Mouse (Mus musculus) CH12.LX (cell line): ENCODE measurements at regions not wholly inside any gene's neighbourhood (a gene's known extent, or its start where the extent isn't known, plus 50 kb on each side); places are given as distances from the start of the nearest gene placed in this dataset.

Experiments used
- CTCF ChIP-seq, 2 experiments: IDR thresholded peaks in 1 of 2; conservative IDR thresholded peaks in 1 of 2; 2 replicates each; pipeline ENCODE4 v1.5.1; 2011 to 2012; ENCODE audit warnings: low read depth in 2 of 2, low read length in 2 of 2, improper control_type of control experiment in 1 of 2, inconsistent platforms in 1 of 2, mild to moderate bottlenecking in 1 of 2, moderate library complexity in 1 of 2
- SMC3 ChIP-seq: IDR thresholded peaks from 2 replicates; pipeline ENCODE4 v1.6.1; 2011; ENCODE audit warnings: low read depth, low read length, improper control_type of control experiment
- USF1 ChIP-seq: IDR thresholded peaks from 2 replicates; pipeline ENCODE4 v1.6.1; 2014; ENCODE audit warnings: low read depth, mild to moderate bottlenecking, inconsistent platforms, low read length, improper control_type of control experiment
- ZKSCAN1 ChIP-seq: IDR thresholded peaks from 2 replicates; pipeline ENCODE4 v1.6.1; 2012; ENCODE audit warnings: low read depth, inconsistent platforms, low read length, improper control_type of control experiment, borderline replicate concordance
- ZMIZ1 ChIP-seq: IDR thresholded peaks from 2 replicates; pipeline ENCODE4 v1.6.1; 2012; ENCODE audit warnings: low read depth, mild to moderate bottlenecking, inconsistent platforms, low read length, improper control_type of control experiment

DNA sequence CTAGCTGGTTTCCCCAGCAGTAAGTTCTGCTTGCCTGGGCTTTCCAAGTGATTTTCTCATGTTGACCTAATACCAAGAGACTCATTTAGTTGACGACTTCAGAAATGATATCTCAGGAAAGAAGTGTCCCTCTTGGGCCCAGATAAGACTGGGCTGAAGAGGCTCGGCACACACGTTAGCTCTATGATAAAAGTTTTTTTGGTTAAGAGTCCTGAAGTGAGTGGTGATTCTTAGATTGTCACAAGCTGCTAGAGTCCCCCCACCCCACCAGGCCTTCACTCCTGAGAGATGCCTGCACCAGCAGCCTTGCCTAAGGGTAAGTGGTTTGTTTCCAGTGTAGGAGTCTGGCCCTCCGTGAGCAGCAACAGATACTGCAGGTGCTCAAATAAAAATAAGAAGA is 169.4 kb downstream of the Maf start:
- TF ChIP-seq CTCF (conservative IDR thresholded peaks at IDR 0.05 in 1 of 2, IDR thresholded peaks at IDR 0.05 in 1 of 2; ENCODE audit: low read depth in 2 of 2, low read length in 2 of 2) (no peak), ZKSCAN1 (no peak), ZMIZ1 (no peak), USF1 (no peak), SMC3 (no peak)
